Mouse (Mus musculus): ENCODE data around the gene Clptm1. TPM values are rescaled to one million over a fixed set of nuclear protein-coding genes. Genes with fewer than 3 reads are reported as not detected.

The Clptm1 gene
- polyA plus RNA-seq, 1 experiment from 2014 or later: 108 TPM

DNA sequence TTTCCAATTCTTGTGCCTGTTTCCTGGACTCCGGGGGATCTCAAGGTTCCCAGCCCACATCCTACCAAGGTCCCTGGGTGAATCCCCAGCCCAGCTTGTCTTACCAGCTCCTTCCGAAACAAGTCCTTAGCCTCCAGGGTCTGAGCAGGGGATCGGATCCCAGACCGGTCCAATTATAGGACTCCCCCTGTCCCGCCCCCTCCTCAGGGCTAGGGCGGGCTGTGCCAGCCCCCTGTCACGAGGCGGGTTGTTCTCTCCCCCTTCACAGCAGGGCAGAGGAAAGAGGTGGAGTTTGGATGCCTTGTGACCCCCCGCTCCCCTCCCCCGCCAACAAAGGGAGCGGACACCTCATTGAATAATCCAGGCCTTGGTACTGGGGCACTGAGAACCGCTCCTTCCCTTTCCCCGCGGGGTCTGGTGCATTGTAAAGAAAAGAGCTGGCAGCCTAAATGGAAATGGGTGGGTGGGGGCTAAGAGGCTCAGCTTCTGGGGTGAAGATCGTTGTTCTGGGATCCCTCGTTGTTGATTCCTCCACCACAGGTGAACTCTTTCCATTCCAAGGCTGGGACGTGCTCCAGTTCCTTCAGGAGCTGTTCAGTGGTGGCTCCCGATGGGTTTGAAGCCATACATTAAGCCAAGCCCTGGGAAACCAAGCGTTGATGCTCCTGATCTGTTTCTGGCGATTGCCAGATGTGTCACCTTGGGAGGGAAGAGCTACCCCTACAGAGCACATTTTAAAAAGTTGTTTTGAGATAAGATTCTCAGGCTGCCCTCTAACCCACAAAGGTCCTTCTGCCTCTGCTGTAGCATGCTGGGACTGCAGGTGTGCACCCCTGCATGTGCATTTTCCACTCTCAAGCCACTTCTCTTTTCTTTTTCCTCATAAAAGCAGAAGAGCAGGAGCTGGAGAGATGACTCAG lies 34.3 kb upstream of the Clptm1 start, which contains the start of gene Apoe:
Gene Apoe, minus strand, starts transcription at position 282 of the 920 bp plus-strand sequence.
- H3K9ac ChIP-seq: peak within 1 kb of the TSS; percentile 68
- 1% methylated on average over 20 of the region's 20 CpGs for WGBS
- H3K36me3 ChIP-seq: peaks cover 30% of the 10 kb centered on the region
- no peaks in the 10 kb centered on the region for H3K9me3 ChIP-seq
- peak within 1 kb of the TSS; percentile 58 for H3K4me2 ChIP-seq
- H3K27ac ChIP-seq: peak within 1 kb of the TSS; percentile 19
- peaks cover 12% of the 10 kb centered on the region; the same call in 1 of the 2 replicates for H3K27me3 ChIP-seq
- peaks cover 21% of the 10 kb centered on the region for H3K4me1 ChIP-seq (replicated peaks)
- ATAC-seq (ENCODE audit: low FRiP score): peak; percentile 29
- H3K4me3 ChIP-seq: peak within 1 kb of the TSS; percentile 35

DNA sequence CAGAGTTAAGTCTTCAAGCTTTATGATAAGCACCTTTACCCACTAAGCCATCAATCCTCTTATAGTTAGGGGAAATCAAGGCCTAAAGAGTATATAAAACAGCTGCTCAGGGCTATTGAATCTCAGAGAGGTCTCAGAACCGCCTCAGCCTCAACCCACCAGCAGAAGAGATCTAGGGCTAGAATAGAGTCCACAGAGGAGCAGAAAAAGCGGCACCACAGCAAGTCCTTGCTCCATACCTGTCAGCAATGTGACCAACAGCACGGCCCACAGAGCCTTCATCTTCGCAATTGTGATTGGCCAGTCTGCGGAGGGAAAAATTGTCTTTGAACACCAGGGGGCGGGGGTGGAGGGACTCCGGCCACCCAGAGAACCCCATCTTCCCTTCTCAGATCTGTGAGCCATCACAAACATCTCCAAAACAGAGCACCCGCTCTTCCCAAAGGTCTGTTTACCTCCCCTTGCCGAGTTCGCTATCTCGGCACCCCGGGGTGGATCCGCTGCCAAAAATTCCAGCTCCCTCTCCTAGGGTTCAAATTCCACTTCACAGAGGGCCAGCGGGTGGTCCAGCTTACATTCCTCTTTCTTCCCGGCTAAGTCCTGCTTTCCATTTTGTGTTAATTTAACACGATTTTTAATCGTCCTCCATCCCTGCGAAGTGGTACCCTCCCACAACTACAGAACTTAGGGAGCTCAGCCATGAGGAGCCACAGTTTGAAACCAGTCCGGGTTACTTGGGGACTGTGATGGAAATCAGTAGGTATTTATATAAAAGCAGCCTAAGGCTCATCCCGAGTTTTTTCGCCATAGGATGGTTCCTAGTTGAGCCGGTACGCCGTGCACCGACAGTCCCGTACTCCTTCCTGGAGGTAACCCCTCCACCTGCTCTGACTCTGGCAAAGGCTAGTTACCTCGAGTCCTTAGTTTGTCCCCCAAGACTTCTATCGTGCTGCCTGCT lies 33.4 kb upstream of the Clptm1 start:
- ATAC-seq (ENCODE audit: low FRiP score): 0 out of 2 replicates have a peak, but pooled peaks have one; percentile 3

DNA sequence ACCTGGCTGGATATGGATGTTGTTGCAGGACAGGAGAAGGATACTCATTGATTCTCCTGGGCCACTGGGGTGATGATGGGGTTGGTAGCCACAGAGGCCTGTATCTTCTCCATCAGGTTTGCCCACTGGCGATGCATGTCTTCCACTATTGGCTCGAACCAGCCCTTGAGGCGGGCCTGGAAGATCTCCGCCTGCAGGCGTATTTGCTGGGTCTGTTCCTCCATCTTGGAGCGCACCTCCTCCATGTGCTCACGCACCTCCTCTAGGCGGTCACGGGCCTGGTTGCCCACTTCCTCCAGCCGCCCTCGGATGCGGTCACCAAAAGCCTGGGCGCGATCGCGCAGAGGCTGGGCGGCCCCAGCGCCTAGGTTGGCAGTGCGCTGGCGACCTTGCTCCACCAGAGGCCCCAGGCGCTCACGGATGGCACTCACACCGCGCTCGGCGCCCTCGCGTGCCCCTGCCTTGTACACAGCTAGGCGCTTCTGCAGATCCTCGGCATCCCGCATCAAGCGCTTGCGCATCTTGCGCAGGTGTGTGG lies 31.6 kb upstream of the Clptm1 start:
- Histone ChIP-seq H3K4me3 (no peak overlapping the region), H3K27me3 (peaks cover 12% of the 10 kb centered on the region; the same call in 1 of the 2 replicates), H3K9ac (no peak overlapping the region), H3K4me1 (replicated peaks) (peaks cover 30% of the 10 kb centered on the region), H3K36me3 (peaks cover 10% of the 10 kb centered on the region), H3K9me3 (no peaks in the 10 kb centered on the region), H3K27ac (no peak overlapping the region), H3K4me2 (no peak overlapping the region)
- no peak for ATAC-seq (ENCODE audit: low FRiP score)
- WGBS: 96% methylated on average over 34 of the region's 34 CpGs

More for the DNA sequence above, 33.4 kb upstream of the Clptm1 start:
- Histone ChIP-seq H3K9ac (peak overlapping the region; percentile 68), H3K9me3 (no peaks in the 10 kb centered on the region), H3K36me3 (peaks cover 22% of the 10 kb centered on the region), H3K4me2 (peak overlapping the region; percentile 58), H3K27me3 (peaks cover 12% of the 10 kb centered on the region; the same call in 1 of the 2 replicates), H3K4me1 (replicated peaks) (peaks cover 26% of the 10 kb centered on the region), H3K27ac (peak overlapping the region; percentile 19; the same call in 1 of the 2 replicates), H3K4me3 (peak overlapping the region; percentile 35)
- 2% methylated on average over 28 of the region's 28 CpGs for WGBS

DNA sequence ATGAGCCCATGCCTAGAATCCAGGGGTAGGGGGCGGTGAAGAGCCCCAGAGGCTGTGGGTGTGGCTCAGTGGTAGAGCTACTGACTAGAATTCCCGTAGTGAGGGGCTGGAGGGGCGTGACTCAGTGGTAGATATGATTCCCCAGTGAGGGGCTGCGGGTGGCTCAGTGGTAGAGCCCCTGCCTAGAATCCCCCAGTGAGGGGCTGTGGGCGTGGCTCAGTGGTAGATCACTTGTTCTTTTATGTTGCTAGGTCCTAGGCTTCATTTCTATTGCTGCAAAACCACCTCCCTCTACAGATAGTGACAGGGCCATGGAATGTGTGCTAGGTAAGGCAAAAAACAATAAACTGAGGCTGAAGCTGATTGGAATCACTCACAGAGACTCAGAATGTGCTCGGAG lies 31.0 kb upstream of the Clptm1 start:
- no peak for ATAC-seq (ENCODE audit: low FRiP score)
- 87% methylated on average over 6 of the region's 6 CpGs for WGBS
- Histone ChIP-seq H3K9me3 (no peaks in the 10 kb centered on the region), H3K9ac (no peak overlapping the region), H3K27me3 (peaks cover 12% of the 10 kb centered on the region; the same call in 1 of the 2 replicates), H3K4me2 (no peak overlapping the region), H3K27ac (no peak overlapping the region), H3K4me3 (no peak overlapping the region), H3K36me3 (peaks cover 8% of the 10 kb centered on the region), H3K4me1 (replicated peaks) (peaks cover 29% of the 10 kb centered on the region)

GRCm38 (mm10) chr7:19695213-19695594 lies 30.4 kb upstream of the Clptm1 start:
- 59% methylated on average over 8 of the region's 8 CpGs for WGBS

GRCm38 (mm10) chr7:19694336-19695212 lies 29.7 kb upstream of the Clptm1 start:
- WGBS: 90% methylated on average over 10 of the region's 10 CpGs
- Histone ChIP-seq H3K4me2 (no peak overlapping the region), H3K36me3 (peaks cover 8% of the 10 kb centered on the region), H3K4me1 (replicated peaks) (peaks cover 26% of the 10 kb centered on the region), H3K9ac (no peak overlapping the region), H3K27me3 (peaks cover 12% of the 10 kb centered on the region; the same call in 1 of the 2 replicates), H3K27ac (no peak overlapping the region), H3K9me3 (no peaks in the 10 kb centered on the region), H3K4me3 (no peak overlapping the region)
- ATAC-seq (ENCODE audit: low FRiP score): no peak

More at GRCm38 (mm10) chr7:19695213-19695594, 30.4 kb upstream of the Clptm1 start:
- Histone ChIP-seq H3K36me3 (peaks cover 8% of the 10 kb centered on the region), H3K4me3 (no peak overlapping the region), H3K4me1 (replicated peaks) (peaks cover 27% of the 10 kb centered on the region), H3K4me2 (no peak overlapping the region), H3K9me3 (no peaks in the 10 kb centered on the region), H3K9ac (no peak overlapping the region), H3K27me3 (peaks cover 12% of the 10 kb centered on the region; the same call in 1 of the 2 replicates), H3K27ac (no peak overlapping the region)
- ATAC-seq (ENCODE audit: low FRiP score): no peak

GRCm38 (mm10) chr7:19693421-19693820 lies 28.6 kb upstream of the Clptm1 start:
- H3K27ac ChIP-seq: no peak overlapping the region
- H3K36me3 ChIP-seq: peaks cover 8% of the 10 kb centered on the region
- no peak overlapping the region for H3K9ac ChIP-seq
- 0 out of 2 replicates have a peak, but pooled peaks cover 7% of the 10 kb centered on the region for H3K27me3 ChIP-seq
- WGBS: 26% methylated on average over 9 of the region's 10 CpGs
- no peaks in the 10 kb centered on the region for H3K9me3 ChIP-seq
- peaks cover 14% of the 10 kb centered on the region for H3K4me1 ChIP-seq (replicated peaks)
- H3K4me2 ChIP-seq: no peak overlapping the region
- no peak for ATAC-seq (ENCODE audit: low FRiP score)
- H3K4me3 ChIP-seq: no peak overlapping the region

- Histone ChIP-seq H3K4me2 (no peak within 1 kb of the TSS), H3K4me3 (no peak within 1 kb of the TSS), H3K9ac (no peak within 1 kb of the TSS), H3K27me3 (no peaks in the 10 kb centered on the region), H3K27ac (no peak within 1 kb of the TSS), H3K36me3 (peaks cover 8% of the 10 kb centered on the region), H3K9me3 (no peaks in the 10 kb centered on the region), H3K4me1 (replicated peaks) (peaks cover 9% of the 10 kb centered on the region; the same call in 1 of the 2 replicates)
- WGBS: 53% methylated on average over 28 of the region's 28 CpGs
- no peak for ATAC-seq (ENCODE audit: low FRiP score)
Observed at GRCm38 (mm10) chr7:19691873-19692865, 27.3 kb upstream of the Clptm1 start, which contains the start of gene Apoc1. Gene Apoc1, minus strand, starts transcription at chr7:19692660.

DNA sequence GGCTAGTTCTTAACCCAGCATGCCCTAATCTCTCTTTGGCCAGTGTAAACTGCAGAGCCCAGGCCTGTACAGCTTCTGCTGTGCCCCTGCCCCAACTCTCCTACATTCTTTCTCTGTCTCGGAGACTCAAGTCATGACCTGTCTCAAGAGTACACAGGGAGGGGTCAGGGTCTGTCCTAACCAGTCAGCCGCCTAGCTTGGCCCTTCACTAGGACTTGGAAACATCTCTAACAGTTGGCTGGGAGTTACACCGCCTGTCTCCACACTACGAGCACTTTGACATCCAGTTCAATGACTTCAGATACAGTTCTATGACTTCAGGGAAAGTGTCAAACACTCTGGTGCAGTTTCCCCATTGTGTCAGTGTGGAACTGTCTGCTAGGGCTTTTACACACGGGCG lies 26.6 kb upstream of the Clptm1 start:
- Histone ChIP-seq H3K4me1 (replicated peaks) (peaks cover 9% of the 10 kb centered on the region; the same call in 1 of the 2 replicates), H3K36me3 (peaks cover 4% of the 10 kb centered on the region), H3K4me2 (no peak overlapping the region), H3K9ac (no peak overlapping the region), H3K27me3 (no peaks in the 10 kb centered on the region), H3K9me3 (no peaks in the 10 kb centered on the region), H3K4me3 (no peak overlapping the region), H3K27ac (no peak overlapping the region)
- no peak for ATAC-seq (ENCODE audit: low FRiP score)
- WGBS: 80% methylated on average over 6 of the region's 6 CpGs

GRCm38 (mm10) chr7:19690845-19691244 lies 26.0 kb upstream of the Clptm1 start:
- Histone ChIP-seq H3K27me3 (no peaks in the 10 kb centered on the region), H3K4me1 (replicated peaks) (peaks cover 9% of the 10 kb centered on the region; the same call in 1 of the 2 replicates), H3K4me2 (no peak overlapping the region), H3K4me3 (no peak overlapping the region), H3K36me3 (no peaks in the 10 kb centered on the region), H3K9ac (no peak overlapping the region), H3K27ac (no peak overlapping the region), H3K9me3 (no peaks in the 10 kb centered on the region)
- no peak for ATAC-seq (ENCODE audit: low FRiP score)
- WGBS: 94% methylated on average over 4 of the region's 4 CpGs
